Comparison of ENCODE assay signal across 26 mouse cellular contexts in the genomic region with DNA sequence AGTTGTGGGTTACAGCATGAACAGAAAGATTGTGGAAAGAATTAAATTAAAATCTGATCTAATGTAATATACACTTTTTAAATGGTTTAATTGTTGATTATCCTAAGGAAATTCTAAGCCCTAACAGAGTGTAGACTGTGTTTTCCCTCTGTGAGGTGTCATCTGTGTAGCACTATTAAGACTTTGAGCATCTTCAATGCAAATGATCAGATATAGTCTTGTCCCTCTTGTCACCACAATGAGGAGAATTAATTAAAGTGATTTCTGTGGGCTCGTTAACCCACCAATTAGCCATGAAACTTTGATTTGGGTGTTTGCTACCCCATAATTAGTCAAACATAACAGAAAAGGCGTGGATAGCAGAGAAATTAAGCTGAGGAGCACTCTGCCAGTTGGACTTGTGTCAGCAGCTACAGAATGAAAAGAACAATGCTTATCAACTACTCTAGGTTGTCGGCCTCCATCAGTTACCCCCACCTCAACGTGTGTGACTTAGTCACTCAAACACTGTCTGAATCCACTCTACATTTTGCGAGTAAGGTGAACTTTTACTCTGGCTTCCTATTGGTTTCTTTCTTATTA.
DNase-seq lines count a peak whose midpoint lies in the region; ATAC-seq and TF ChIP-seq lines count a peak whose summit lies in the region.
"Had no signal": no experiment of that assay in that cellular context is flagged by ENCODE, and none has a peak within 500 bp of the region (broad histone marks: within the 10 kb centered on the region; RNA-seq: fewer than 3 reads in every experiment).

No protein-coding gene starts in this region.

- no peak for TF ChIP-seq EP300 in heart, adult 2 months (IDR thresholded peaks at IDR 0.05; ENCODE audit: insufficient read depth, low read depth, low read length)

- no peak for TF ChIP-seq POLR2A in heart, adult 2 months (IDR thresholded peaks at IDR 0.05; ENCODE audit: insufficient read depth, low read depth, low read length)

- no peaks in the 10 kb centered on the region for H3K9me3 ChIP-seq in forebrain, embryonic 11.5 days (ENCODE audit: control insufficient read depth, low read length)
- no peaks in the 10 kb centered on the region for H3K9me3 ChIP-seq in forebrain, embryonic 10.5 days
- H3K9me3 ChIP-seq in forebrain, embryonic 15.5 days, result no peaks in the 10 kb centered on the region
- H3K9me3 ChIP-seq: embryonic facial prominence, embryonic 12.5 days; embryonic facial prominence, embryonic 15.5 days; heart, embryonic 12.5 days; heart, embryonic 15.5 days; hindbrain, embryonic 10.5 days; hindbrain, embryonic 13.5 days; intestine, embryonic 15.5 days had no signal

- 50% methylated on average over 5 of the region's 5 CpGs for WGBS in forebrain, embryonic 11.5 days
- 75% methylated on average over 5 of the region's 5 CpGs for WGBS in forebrain, embryonic 10.5 days
- WGBS in forebrain, embryonic 15.5 days, result 19% methylated on average over 5 of the region's 5 CpGs
- WGBS in heart, adult 2 months, result 54% methylated on average over 5 of the region's 5 CpGs

- no peak for DNase-seq in forebrain, embryonic 11.5 days (ENCODE audit: low spot score)
- DNase-seq in forebrain, embryonic 10.5 days (ENCODE audit: extremely low spot score, low spot score), result no peak
- DNase-seq in retina, embryonic 14.5 days (ENCODE audit: low spot score), result peak; percentile 2
- DNase-seq in lung, postnatal 25 days (ENCODE audit: low spot score), result no peak
- DNase-seq in thymus, postnatal 10 days (ENCODE audit: low spot score in 2 of 2), result no peak
- no peak for DNase-seq in heart, adult 2 months
- DNase-seq: adrenal gland, adult 8-10 months; adrenal gland, postnatal 25 days; cerebellum, adult 18-20 months; cerebellum, adult 9-10 months; cerebellum, postnatal 25 days; gastrocnemius, postnatal 14 days; heart, adult 11 months; heart, postnatal 10 days; heart, postnatal 36 days; kidney, adult 11 months had no signal

- TF ChIP-seq CTCF in heart, adult 2 months (IDR thresholded peaks at IDR 0.05), result no peak

- no peaks in the 10 kb centered on the region for H3K36me3 ChIP-seq in forebrain, embryonic 11.5 days (ENCODE audit: control insufficient read depth, insufficient read depth, low read length)
- no peaks in the 10 kb centered on the region for H3K36me3 ChIP-seq in forebrain, embryonic 10.5 days (replicated peaks)
- no peaks in the 10 kb centered on the region for H3K36me3 ChIP-seq in forebrain, embryonic 15.5 days
- H3K36me3 ChIP-seq in heart, adult 2 months (ENCODE audit: control insufficient read depth, insufficient read depth, low read length), result no peaks in the 10 kb centered on the region
- H3K36me3 ChIP-seq: embryonic facial prominence, embryonic 12.5 days; embryonic facial prominence, embryonic 15.5 days; heart, embryonic 12.5 days; heart, embryonic 15.5 days; hindbrain, embryonic 10.5 days; hindbrain, embryonic 13.5 days; intestine, embryonic 15.5 days had no signal

- H3K4me2 ChIP-seq in forebrain, embryonic 11.5 days (ENCODE audit: low read depth, low read length, severe bottlenecking), result no peak overlapping the region
- no peak overlapping the region for H3K4me2 ChIP-seq in forebrain, embryonic 15.5 days (replicated peaks)
- H3K4me2 ChIP-seq: embryonic facial prominence, embryonic 12.5 days; embryonic facial prominence, embryonic 15.5 days; heart, embryonic 12.5 days; heart, embryonic 15.5 days; hindbrain, embryonic 13.5 days; intestine, embryonic 15.5 days had no signal

- no peaks in the 10 kb centered on the region for H3K79me2 ChIP-seq in heart, adult 2 months (replicated peaks; ENCODE audit: control insufficient read depth, insufficient read depth, low read length)

- H3K4me1 ChIP-seq in forebrain, embryonic 11.5 days (replicated peaks; ENCODE audit: control insufficient read depth, insufficient read depth, low read length), result no peaks in the 10 kb centered on the region
- no peaks in the 10 kb centered on the region for H3K4me1 ChIP-seq in forebrain, embryonic 10.5 days
- 0 out of 2 replicates have a peak, but pooled peaks cover 6% of the 10 kb centered on the region for H3K4me1 ChIP-seq in forebrain, embryonic 15.5 days
- no peaks in the 10 kb centered on the region for H3K4me1 ChIP-seq in heart, adult 2 months (ENCODE audit: control insufficient read depth, insufficient read depth, low read length)
- H3K4me1 ChIP-seq: embryonic facial prominence, embryonic 12.5 days; embryonic facial prominence, embryonic 15.5 days; heart, embryonic 12.5 days; heart, embryonic 15.5 days; hindbrain, embryonic 10.5 days; hindbrain, embryonic 13.5 days; intestine, embryonic 15.5 days had no signal

- no peaks in the 10 kb centered on the region for H3K27me3 ChIP-seq in forebrain, embryonic 11.5 days (ENCODE audit: control insufficient read depth, insufficient read depth, low read length)
- H3K27me3 ChIP-seq in forebrain, embryonic 10.5 days (ENCODE audit: poor library complexity, severe bottlenecking), result no peaks in the 10 kb centered on the region
- H3K27me3 ChIP-seq in forebrain, embryonic 15.5 days, result no peaks in the 10 kb centered on the region
- no peaks in the 10 kb centered on the region for H3K27me3 ChIP-seq in heart, adult 2 months (ENCODE audit: control insufficient read depth, insufficient read depth, low read length)
- H3K27me3 ChIP-seq: embryonic facial prominence, embryonic 12.5 days; embryonic facial prominence, embryonic 15.5 days; heart, embryonic 12.5 days; heart, embryonic 15.5 days; hindbrain, embryonic 13.5 days; intestine, embryonic 15.5 days had no signal

- no peak overlapping the region for H3K4me3 ChIP-seq in forebrain, embryonic 11.5 days (ENCODE audit: low read depth, low read length)
- no peak overlapping the region for H3K4me3 ChIP-seq in forebrain, embryonic 10.5 days
- H3K4me3 ChIP-seq in forebrain, embryonic 15.5 days, result no peak overlapping the region
- no peak overlapping the region for H3K4me3 ChIP-seq in heart, adult 2 months
- H3K4me3 ChIP-seq: embryonic facial prominence, embryonic 12.5 days; embryonic facial prominence, embryonic 15.5 days; heart, embryonic 12.5 days; heart, embryonic 15.5 days; hindbrain, embryonic 10.5 days; hindbrain, embryonic 13.5 days; intestine, embryonic 15.5 days had no signal

- peak; percentile 64 for ATAC-seq in forebrain, embryonic 11.5 days (replicated peaks; ENCODE audit: low FRiP score)
- ATAC-seq in forebrain, embryonic 15.5 days (replicated peaks), result peak; percentile 58
- ATAC-seq: activated CD4-positive, CD25-positive, alpha-beta regulatory T cell, adult 4 months; hindbrain, embryonic 16.5 days; intestine, embryonic 15.5 days had no signal

- no peak overlapping the region for H3K9ac ChIP-seq in forebrain, embryonic 11.5 days (ENCODE audit: low read length)
- no peak overlapping the region for H3K9ac ChIP-seq in forebrain, embryonic 15.5 days (replicated peaks)
- no peak overlapping the region for H3K9ac ChIP-seq in heart, adult 2 months (ENCODE audit: low read depth, low read length)
- H3K9ac ChIP-seq: embryonic facial prominence, embryonic 12.5 days; embryonic facial prominence, embryonic 15.5 days; heart, embryonic 12.5 days; heart, embryonic 15.5 days; hindbrain, embryonic 13.5 days; intestine, embryonic 15.5 days had no signal

- intact Hi-C loops in heart, adult 2 months (cut with DNase I), result no loop called here

- H3K27ac ChIP-seq in forebrain, embryonic 11.5 days (ENCODE audit: low read depth, low read length), result no peak overlapping the region
- H3K27ac ChIP-seq in forebrain, embryonic 10.5 days, result no peak overlapping the region
- H3K27ac ChIP-seq in forebrain, embryonic 15.5 days (replicated peaks), result no peak overlapping the region
- no peak overlapping the region for H3K27ac ChIP-seq in heart, adult 2 months
- H3K27ac ChIP-seq: embryonic facial prominence, embryonic 12.5 days; embryonic facial prominence, embryonic 15.5 days; heart, embryonic 15.5 days; hindbrain, embryonic 10.5 days; hindbrain, embryonic 13.5 days; intestine, embryonic 15.5 days had no signal
